In genomic region chr3:126668123-126668522, GRCm38 (mm10) we compare ENCODE assay signal across 8 mouse cellular contexts.
DNase-seq lines count a peak whose midpoint lies in the region; ATAC-seq lines count a peak whose summit lies in the region.
"Had no signal": no experiment of that assay in that cellular context is flagged by ENCODE, and none has a peak within 500 bp of the region (broad histone marks: within the 10 kb centered on the region; RNA-seq: fewer than 3 reads in every experiment).

No protein-coding gene starts in this region.

- intact Hi-C loops in left cerebral cortex, postnatal 4 days (cut with DNase I), result no loop called here
- intact Hi-C loops in left cerebral cortex, postnatal 25 days (cut with DNase I), result no loop called here

- ATAC-seq in heart, embryonic 13.5 days (ENCODE audit: extremely low read depth, insufficient number of reproducible peaks, low FRiP score, low TSS enrichment), result no peak
- peak; percentile 56 for ATAC-seq in midbrain, embryonic 15.5 days (replicated peaks)
- ATAC-seq in CD4-positive, CD25-positive, alpha-beta regulatory T cell, adult 4 months, result no peak

- peak overlapping the region; percentile 59 for H3K9ac ChIP-seq in heart, embryonic 13.5 days
- H3K9ac ChIP-seq in midbrain, embryonic 15.5 days, result no peak overlapping the region

- H3K4me2 ChIP-seq in heart, embryonic 13.5 days, result peak overlapping the region; percentile 31; the same call in 1 of the 2 replicates
- no peak overlapping the region for H3K4me2 ChIP-seq in midbrain, embryonic 15.5 days

- H3K27ac ChIP-seq in heart, embryonic 13.5 days (replicated peaks), result peak overlapping the region; percentile 80
- H3K27ac ChIP-seq in midbrain, embryonic 15.5 days, result 0 out of 2 replicates have a peak overlapping the region, but pooled peaks have one; percentile 20

- 50% methylated on average over 3 of the region's 3 CpGs for WGBS in heart, embryonic 13.5 days
- whole genome bisulfite sequencing in midbrain, embryonic 15.5 days, result 61% methylated on average over 3 of the region's 3 CpGs

- H3K4me3 ChIP-seq in heart, embryonic 13.5 days, result no peak overlapping the region
- H3K4me3 ChIP-seq in midbrain, embryonic 15.5 days, result no peak overlapping the region
- H3K4me3 ChIP-seq: myocyte had no signal

- DNase-seq in left cerebral cortex, postnatal 4 days, result peak; percentile 67
- no peak for DNase-seq in left cerebral cortex, postnatal 25 days (ENCODE audit: low spot score in 2 of 2)
- peak; percentile 57 to 59 for DNase-seq in cerebellum, adult 18-20 months
- no peak for DNase-seq in layer of hippocampus, adult 9-11 months

- H3K36me3 ChIP-seq in heart, embryonic 13.5 days, result no peaks in the 10 kb centered on the region
- H3K36me3 ChIP-seq in midbrain, embryonic 15.5 days (replicated peaks), result no peaks in the 10 kb centered on the region

- no peaks in the 10 kb centered on the region for H3K9me3 ChIP-seq in heart, embryonic 13.5 days
- H3K9me3 ChIP-seq in midbrain, embryonic 15.5 days, result no peaks in the 10 kb centered on the region

- no peaks in the 10 kb centered on the region for H3K27me3 ChIP-seq in heart, embryonic 13.5 days (replicated peaks)
- no peaks in the 10 kb centered on the region for H3K27me3 ChIP-seq in midbrain, embryonic 15.5 days (replicated peaks)

- peaks cover 84% of the 10 kb centered on the region for H3K4me1 ChIP-seq in heart, embryonic 13.5 days
- H3K4me1 ChIP-seq in midbrain, embryonic 15.5 days, result peaks cover 16% of the 10 kb centered on the region

Comparison
In these comparisons a context has a peak if more than half of its experiments do, and no peak if none do; other contexts are left out.
1. DNase-seq: peak in left cerebral cortex, postnatal 4 days (single experiment) and cerebellum, adult 18-20 months (2 of 2); none in left cerebral cortex, postnatal 25 days (0 of 2) and layer of hippocampus, adult 9-11 months (single experiment).